Comparison of ENCODE assay signal across 8 mouse cellular contexts in the genomic region with DNA sequence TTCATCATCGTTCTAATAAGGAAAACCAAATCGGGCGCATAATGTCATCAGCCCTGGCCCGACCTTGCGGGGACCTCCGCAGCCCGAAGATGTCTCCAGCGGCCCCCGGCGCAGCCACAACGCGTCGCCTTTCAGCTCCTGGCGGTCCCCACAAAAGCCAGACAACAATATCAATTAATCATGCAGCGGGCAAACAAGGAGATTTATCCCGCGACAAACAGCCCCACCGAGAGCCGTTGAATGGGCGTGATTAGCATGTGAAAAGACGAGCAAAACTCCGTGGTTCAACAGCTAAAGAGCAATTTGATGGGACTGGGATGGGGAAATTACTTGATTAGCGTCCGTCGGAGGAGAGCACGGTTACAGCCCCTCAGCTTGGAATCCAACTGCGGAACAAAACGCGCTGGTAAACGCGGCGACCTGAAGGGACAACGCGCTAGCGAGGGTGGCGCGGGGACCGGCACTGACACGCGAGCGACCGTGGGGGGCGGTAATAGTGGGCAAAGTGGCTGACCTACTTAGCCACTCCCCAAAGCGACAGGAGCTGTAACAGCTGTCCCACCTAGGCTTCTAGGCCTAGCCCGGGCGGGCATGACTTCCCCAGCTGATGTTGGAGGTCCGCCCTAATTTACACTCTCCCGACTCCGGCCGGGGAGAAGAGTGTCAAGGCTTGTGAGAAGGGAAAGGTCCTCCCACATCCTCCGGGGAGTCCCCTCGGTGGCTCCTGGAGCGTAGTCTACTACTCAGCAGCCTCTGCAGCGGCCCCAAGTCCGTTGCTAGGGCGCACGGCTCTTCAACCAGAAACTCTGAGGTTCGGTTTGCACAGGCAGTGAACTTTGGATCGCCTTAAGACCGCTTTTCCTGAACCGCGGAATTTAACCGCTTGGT. TPM values are rescaled to one million over a fixed set of nuclear protein-coding genes. Genes with fewer than 3 reads are reported as not detected.
DNase-seq lines count a peak whose midpoint lies in the region; ATAC-seq and TF ChIP-seq lines count a peak whose summit lies in the region.

No protein-coding gene starts in this region.

- intact Hi-C loops in left cerebral cortex, postnatal 36 days (cut with DNase I): loop anchor here (5.0 to 10.0 kb wide), 7 partner anchors 112 to 1198 kb away; partner anchors contain the start of genes Nkx2-2 and Nkx2-4

- peak overlapping the region; percentile 48 for H3K4me2 ChIP-seq in heart, postnatal 0 days (ENCODE audit: low read depth, low read length)
- peak overlapping the region; percentile 50 for H3K4me2 ChIP-seq in midbrain, embryonic 14.5 days (ENCODE audit: low read length)

- under 1% methylated on average over 63 of the region's 63 CpGs for WGBS in heart, postnatal 0 days
- WGBS in midbrain, embryonic 14.5 days: under 1% methylated on average over 63 of the region's 63 CpGs

- no peak for TF ChIP-seq CTCF in cortical plate, adult 2 months (IDR thresholded peaks at IDR 0.05; ENCODE audit: extremely low read depth, insufficient read depth, low read length)
- no peak for TF ChIP-seq CTCF in heart, postnatal 0 days (IDR thresholded peaks at IDR 0.05; ENCODE audit: low read depth)

- H3K27ac ChIP-seq in cortical plate, adult 2 months (ENCODE audit: insufficient read depth, low read length): no peak overlapping the region
- H3K27ac ChIP-seq in heart, postnatal 0 days (ENCODE audit: low read depth): no peak overlapping the region
- H3K27ac ChIP-seq in midbrain, embryonic 14.5 days (replicated peaks; ENCODE audit: low read depth, low read length): peak overlapping the region; percentile 83

- no peak for TF ChIP-seq EP300 in heart, postnatal 0 days (IDR thresholded peaks at IDR 0.05; ENCODE audit: low read depth)

- H3K9ac ChIP-seq in heart, postnatal 0 days (replicated peaks; ENCODE audit: low read depth, low read length): no peak overlapping the region
- H3K9ac ChIP-seq in midbrain, embryonic 14.5 days (replicated peaks; ENCODE audit: low read length): peak overlapping the region; percentile 38

- no peaks in the 10 kb centered on the region for H3K9me3 ChIP-seq in heart, postnatal 0 days (replicated peaks; ENCODE audit: control insufficient read depth, low read length)
- no peaks in the 10 kb centered on the region for H3K9me3 ChIP-seq in midbrain, embryonic 14.5 days (ENCODE audit: control insufficient read depth, low read length)

- peaks cover 94% of the 10 kb centered on the region for H3K27me3 ChIP-seq in heart, postnatal 0 days (ENCODE audit: control insufficient read depth, insufficient read depth, low read length)
- H3K27me3 ChIP-seq in midbrain, embryonic 14.5 days (ENCODE audit: control insufficient read depth, insufficient read depth, low read length): peaks cover 84% of the 10 kb centered on the region

- H3K4me3 ChIP-seq in cortical plate, adult 2 months (ENCODE audit: insufficient read depth, low read length): peak overlapping the region; percentile 24
- peak overlapping the region; percentile 29 for H3K4me3 ChIP-seq in heart, postnatal 0 days (ENCODE audit: low read depth, low read length)
- peak overlapping the region; percentile 28 for H3K4me3 ChIP-seq in midbrain, embryonic 14.5 days (replicated peaks; ENCODE audit: low read depth, low read length)

- peak; percentile 15 to 17 for DNase-seq in left cerebral cortex, postnatal 36 days (ENCODE audit: low spot score in 2 of 2)
- no peak for DNase-seq in left cerebral cortex, adult 11 months (ENCODE audit: low spot score)
- DNase-seq in heart, postnatal 0 days (ENCODE audit: low spot score): no peak
- peak; percentile 42 for DNase-seq in kidney, postnatal 10 days
- DNase-seq in midbrain, embryonic 14.5 days: peak; percentile 79
- DNase-seq in layer of hippocampus, adult 9-10 months (ENCODE audit: low spot score): no peak

- no peak for TF ChIP-seq POLR2A in cortical plate, adult 2 months (IDR thresholded peaks at IDR 0.05; ENCODE audit: extremely low read depth, insufficient read depth, low read length)

- H3K36me3 ChIP-seq in heart, postnatal 0 days (replicated peaks; ENCODE audit: control insufficient read depth, insufficient read depth, low read length): no peaks in the 10 kb centered on the region
- no peaks in the 10 kb centered on the region for H3K36me3 ChIP-seq in midbrain, embryonic 14.5 days (ENCODE audit: control insufficient read depth, insufficient read depth, low read length)

- no peak; the same call in 1 of the 2 replicates for ATAC-seq in heart, postnatal 0 days (ENCODE audit: insufficient read depth, low read depth)
- ATAC-seq in midbrain, embryonic 14.5 days (ENCODE audit: low FRiP score, low TSS enrichment): peak; percentile 67
- no peak for ATAC-seq in activated CD4-positive, CD25-positive, alpha-beta regulatory T cell, adult 4 months

- H3K4me1 ChIP-seq in cortical plate, adult 2 months (ENCODE audit: control insufficient read depth, insufficient read depth, low read length): no peaks in the 10 kb centered on the region
- no peaks in the 10 kb centered on the region; the same call in 1 of the 2 replicates for H3K4me1 ChIP-seq in heart, postnatal 0 days (ENCODE audit: control insufficient read depth, insufficient read depth)
- H3K4me1 ChIP-seq in midbrain, embryonic 14.5 days (ENCODE audit: control insufficient read depth, insufficient read depth, low read length): 0 out of 2 replicates have a peak, but pooled peaks cover 8% of the 10 kb centered on the region

RNA-seq across cellular contexts. Expression of gene Kiz, which starts 21.1 kb away (rescaled TPM):
- total RNA-seq in left cerebral cortex, postnatal 36 days (2021): 10 to 100 TPM; 19.3 to 20.3 TPM
- polyA plus RNA-seq in cortical plate, adult 2 months (2012; rRNA removed): 13.8 and 16.0 TPM in 2 replicates
- 14.5 and 24.3 TPM in 2 replicates for total RNA-seq in heart, postnatal 0 days (2014; rRNA removed; ENCODE audit: low replicate concordance)
- 29.7 and 32.2 TPM in 2 replicates for polyA plus RNA-seq in heart, postnatal 0 days (2015; fragmentation: Nextera tagmentation; extraction: Ambion mirVana)
- polyA plus RNA-seq in midbrain, embryonic 14.5 days (2014; fragmentation: Nextera tagmentation; extraction: Ambion mirVana): 22.0 and 34.3 TPM in 2 replicates
- 10 to 100 TPM; 16.3 to 20.0 TPM for polyA plus RNA-seq in activated CD4-positive, CD25-positive, alpha-beta regulatory T cell, adult 4 months (2017; shearing (Covaris generic))

Comparison
In these comparisons a context has a peak if more than half of its experiments do, and no peak if none do; other contexts are left out.
1. DNase-seq: peak in left cerebral cortex, postnatal 36 days (2 of 2), kidney, postnatal 10 days (single experiment) and midbrain, embryonic 14.5 days (single experiment); none in left cerebral cortex, adult 11 months (single experiment), heart, postnatal 0 days (single experiment) and layer of hippocampus, adult 9-10 months (single experiment).
2. Peak in every context shown above with its lines, with median percentiles within 50 percentile points of each other: H3K4me3 ChIP-seq.